Mouse (Mus musculus): Measurements from ENCODE around the gene Dst. TPM values are rescaled to one million over a fixed set of nuclear protein-coding genes. Genes with fewer than 3 reads are reported as not detected.

Gene Dst
- total RNA-seq, 2 experiments from 2014 or later, result 291 to 304 TPM

- no peak for DNase-seq
- Histone ChIP-seq H3K27ac (no peak overlapping the region), H3K4me3 (no peak overlapping the region)
- TF ChIP-seq CTCF (IDR thresholded peaks at IDR 0.05), result no peak
- intact Hi-C loops (cut with DNase I), result no loop called here
Observed at GRCm38 (mm10) chr1:33900175-33900574, 7.8 kb upstream of the Dst start.

GRCm38 (mm10) chr1:33903587-33903986 lies 4.4 kb upstream of the Dst start:
- H3K27ac ChIP-seq, result no peak overlapping the region; the same call in 1 of the 2 replicates
- peak overlapping the region; percentile 37 for H3K4me3 ChIP-seq
- peak; percentile 36 for DNase-seq

GRCm38 (mm10) chr1:33906216-33906615 lies 1.8 kb upstream of the Dst start:
- TF ChIP-seq CTCF (IDR thresholded peaks at IDR 0.05), result no peak
- Histone ChIP-seq H3K27ac (no peak overlapping the region), H3K4me3 (no peak overlapping the region)
- intact Hi-C loops (cut with DNase I), result no loop called here
- no peak for DNase-seq

More at GRCm38 (mm10) chr1:33903587-33903986, 4.4 kb upstream of the Dst start:
- TF ChIP-seq CTCF (IDR thresholded peaks at IDR 0.05), result no peak
- intact Hi-C loops (cut with DNase I), result no loop called here

GRCm38 (mm10) chr1:33906927-33907326 lies 1.1 kb upstream of the Dst start:
- Histone ChIP-seq H3K27ac (peak overlapping the region; percentile 46), H3K4me3 (peak overlapping the region; percentile 80)
- DNase-seq, result peak; percentile 29
- intact Hi-C loops (cut with DNase I), result no loop called here
- no peak for TF ChIP-seq CTCF (IDR thresholded peaks at IDR 0.05)

GRCm38 (mm10) chr1:33907421-33908190 lies 419 bp upstream of the Dst start, which contains the start of gene Bend6:
TSS of gene Bend6 (minus strand) at chr1:33907816.
- intact Hi-C loops (cut with DNase I), result no loop called here

GRCm38 (mm10) chr1:33911589-33911988 lies 3.6 kb downstream of the Dst start:
- no peak for DNase-seq
- no peak for TF ChIP-seq CTCF (IDR thresholded peaks at IDR 0.05)
- intact Hi-C loops (cut with DNase I), result no loop called here
- Histone ChIP-seq H3K27ac (no peak overlapping the region), H3K4me3 (no peak overlapping the region)

More at GRCm38 (mm10) chr1:33907421-33908190, 419 bp upstream of the Dst start, which contains the start of gene Bend6:
- peak within 1 kb of the TSS; percentile 62 for H3K27ac ChIP-seq
- H3K4me3 ChIP-seq, result peak within 1 kb of the TSS; percentile 80
- DNase-seq, result peak; percentile 78
- peak; percentile 60 for TF ChIP-seq CTCF (IDR thresholded peaks at IDR 0.05)

- TF ChIP-seq CTCF (IDR thresholded peaks at IDR 0.05), result no peak
- DNase-seq, result no peak
- Histone ChIP-seq H3K4me3 (no peak overlapping the region), H3K27ac (no peak overlapping the region)
- intact Hi-C loops (cut with DNase I), result no loop called here
Observed at GRCm38 (mm10) chr1:33916554-33916953, 8.5 kb downstream of the Dst start.

GRCm38 (mm10) chr1:33922975-33923374 lies 14.9 kb downstream of the Dst start:
- H3K27ac ChIP-seq, result no peak overlapping the region
- no peak overlapping the region for H3K4me3 ChIP-seq
- no peak for DNase-seq
- intact Hi-C loops (cut with DNase I), result no loop called here
- TF ChIP-seq CTCF (IDR thresholded peaks at IDR 0.05), result no peak

GRCm38 (mm10) chr1:33925283-33925682 lies 17.3 kb downstream of the Dst start:
- no peak for DNase-seq
- Histone ChIP-seq H3K27ac (no peak overlapping the region), H3K4me3 (no peak overlapping the region)
- TF ChIP-seq CTCF (IDR thresholded peaks at IDR 0.05), result no peak
- intact Hi-C loops (cut with DNase I), result no loop called here

- no peak for DNase-seq
- intact Hi-C loops (cut with DNase I), result no loop called here
- H3K4me3 ChIP-seq, result no peak overlapping the region
- TF ChIP-seq CTCF (IDR thresholded peaks at IDR 0.05), result no peak
- H3K27ac ChIP-seq, result no peak overlapping the region
Observed at GRCm38 (mm10) chr1:33927466-33927865, 19.4 kb downstream of the Dst start.

- DNase-seq, result no peak
- Histone ChIP-seq H3K27ac (no peak overlapping the region), H3K4me3 (no peak overlapping the region)
- TF ChIP-seq CTCF (IDR thresholded peaks at IDR 0.05), result no peak
- intact Hi-C loops (cut with DNase I), result no loop called here
Observed at GRCm38 (mm10) chr1:33931791-33932190, 23.8 kb downstream of the Dst start.

GRCm38 (mm10) chr1:33932196-33932595 lies 24.2 kb downstream of the Dst start:
- Histone ChIP-seq H3K4me3 (no peak overlapping the region), H3K27ac (no peak overlapping the region)
- TF ChIP-seq CTCF (IDR thresholded peaks at IDR 0.05), result no peak
- no peak for DNase-seq
- intact Hi-C loops (cut with DNase I), result no loop called here

- no peak for DNase-seq
- intact Hi-C loops (cut with DNase I), result no loop called here
Observed at GRCm38 (mm10) chr1:33932845-33933499, 24.9 kb downstream of the Dst start.

More at GRCm38 (mm10) chr1:33932845-33933499, 24.9 kb downstream of the Dst start:
- no peak overlapping the region for H3K27ac ChIP-seq
- H3K4me3 ChIP-seq, result no peak overlapping the region
- no peak for TF ChIP-seq CTCF (IDR thresholded peaks at IDR 0.05)

Data from gastrocnemius, adult 2 months (tissue).